Mouse (Mus musculus) hindbrain, embryonic 16.5 days (tissue): ENCODE results near the gene Il1rap. TPM values are rescaled to one million over a fixed set of nuclear protein-coding genes. Genes with fewer than 3 reads are reported as not detected.
A peak's percentile ranks its signal among the peaks of the same experiment; 100 is the strongest.

Experiments used
- ATAC-seq: fragments of 200-750 bp; cut with Nextera tagmentation; 2 replicates; pipeline ENCODE4 v1.8.0; 2017; ENCODE audit warnings: moderate TSS enrichment, moderate library complexity
- H3K27ac ChIP-seq: fragments of 300-500 bp; sonication (generic); 2 replicates; pipeline ENCODE4 v1.5.1; 2014; ENCODE audit warnings: low read depth, mild to moderate bottlenecking, control low read depth, low read length, moderate library complexity
- H3K27me3 ChIP-seq: fragments of 300-500 bp; sonication (generic); replicated peaks from 2 replicates; pipeline ENCODE4 v1.6.1; 2014; ENCODE audit warnings: low read length; ENCODE audit not compliant: control insufficient read depth, insufficient read depth
- H3K36me3 ChIP-seq: fragments of 300-500 bp; sonication (generic); 2 replicates; pipeline ENCODE4 v1.6.1; 2014; ENCODE audit warnings: mild to moderate bottlenecking, low read length, moderate library complexity, mixed read lengths; ENCODE audit not compliant: control insufficient read depth, insufficient read depth
- H3K4me1 ChIP-seq: fragments of 300-500 bp; sonication (generic); 2 replicates; pipeline ENCODE4 v1.6.1; 2014; ENCODE audit warnings: low read depth, low read length; ENCODE audit not compliant: control insufficient read depth, insufficient read depth
- H3K4me2 ChIP-seq: fragments of 300-500 bp; sonication (generic); 2 replicates; pipeline ENCODE4 v1.6.1; 2014; ENCODE audit warnings: mild to moderate bottlenecking, low read length, control low read depth, moderate library complexity
- H3K4me3 ChIP-seq: fragments of 300-500 bp; sonication (generic); 2 replicates; pipeline ENCODE4 v1.5.1; 2014; ENCODE audit warnings: mild to moderate bottlenecking, low read length, control low read depth, moderate library complexity
- H3K9ac ChIP-seq: fragments of 300-500 bp; sonication (generic); 2 replicates; pipeline ENCODE4 v1.6.1; 2014; ENCODE audit warnings: low read depth, mild to moderate bottlenecking, control low read depth, low read length, moderate library complexity
- H3K9me3 ChIP-seq: fragments of 300-500 bp; sonication (generic); 2 replicates; pipeline ENCODE4 v1.6.1; 2014; ENCODE audit warnings: mild to moderate bottlenecking, low read length, moderate library complexity; ENCODE audit not compliant: control insufficient read depth
- WGBS: fragments of 180-500 bp; shearing (Covaris S2); extraction: QIAGEN DNeasy Blood & Tissue Kit; methylation state at CpG from one replicate; pipeline ENCODE4 v1.1.7; 2014; 5-methylcytosine and 5-hydroxymethylcytosine counted together
- polyA plus RNA-seq: library from polyadenylated mRNA; unstranded; fragments of >200 nt; fragmentation: Nextera tagmentation; extraction: Ambion mirVana; gene quantifications from 2 replicates; pipeline ENCODE4 v1.2.1, GENCODE M21; 2015

Il1rap gene
- polyA plus RNA-seq, 1 experiment from 2014 or later, result 13.6 TPM

DNA sequence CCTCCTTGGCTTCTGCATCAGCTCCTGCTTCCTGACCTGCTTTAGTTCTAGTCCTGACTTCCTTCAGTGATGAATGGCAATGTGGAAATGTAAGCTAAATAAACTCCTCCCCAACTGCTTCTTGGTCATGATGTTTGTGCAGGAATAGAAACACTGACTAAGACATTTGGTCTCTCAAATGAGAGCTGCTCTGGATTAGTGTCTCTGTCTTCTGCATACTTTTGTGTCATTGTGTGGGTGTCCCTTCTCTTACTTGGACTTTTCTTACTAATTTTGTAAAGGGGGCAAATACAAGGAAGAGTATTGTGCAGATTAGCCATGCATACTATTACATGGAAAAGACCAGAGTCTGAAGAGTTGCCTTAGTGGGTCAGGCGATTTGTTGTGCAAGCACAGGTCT is 65.5 kb downstream of the Il1rap start:
- no peak overlapping the region for H3K9ac ChIP-seq
- H3K4me1 ChIP-seq, result no peaks in the 10 kb centered on the region
- H3K4me3 ChIP-seq, result no peak overlapping the region
- H3K9me3 ChIP-seq, result no peaks in the 10 kb centered on the region
- H3K36me3 ChIP-seq, result no peaks in the 10 kb centered on the region
- no peaks in the 10 kb centered on the region for H3K27me3 ChIP-seq
- ATAC-seq, result no peak
- no peak overlapping the region for H3K27ac ChIP-seq
- WGBS, result 87% methylated on average over 1 of the region's 1 CpGs
- no peak overlapping the region for H3K4me2 ChIP-seq

GRCm38 (mm10) chr16:26662722-26663436 is 81.4 kb downstream of the Il1rap start:
- no peaks in the 10 kb centered on the region for H3K27me3 ChIP-seq
- no peaks in the 10 kb centered on the region for H3K36me3 ChIP-seq
- WGBS, result 40% methylated on average over 7 of the region's 7 CpGs
- H3K4me1 ChIP-seq, result peaks cover 2% of the 10 kb centered on the region; the same call in 1 of the 2 replicates
- H3K4me3 ChIP-seq, result no peak overlapping the region
- peak; percentile 86 for ATAC-seq
- no peak overlapping the region for H3K9ac ChIP-seq
- H3K27ac ChIP-seq, result 0 out of 2 replicates have a peak overlapping the region, but pooled peaks have one; percentile 25
- H3K9me3 ChIP-seq, result no peaks in the 10 kb centered on the region
- H3K4me2 ChIP-seq, result no peak overlapping the region

- Histone ChIP-seq H3K9ac (no peak overlapping the region), H3K36me3 (no peaks in the 10 kb centered on the region), H3K27me3 (no peaks in the 10 kb centered on the region), H3K4me3 (no peak overlapping the region), H3K4me2 (no peak overlapping the region), H3K27ac (no peak overlapping the region), H3K9me3 (no peaks in the 10 kb centered on the region), H3K4me1 (peaks cover 2% of the 10 kb centered on the region; the same call in 1 of the 2 replicates)
- WGBS, result 91% methylated on average over 2 of the region's 2 CpGs
- no peak for ATAC-seq
Observed at GRCm38 (mm10) chr16:26666401-26666800, 84.9 kb downstream of the Il1rap start.

DNA sequence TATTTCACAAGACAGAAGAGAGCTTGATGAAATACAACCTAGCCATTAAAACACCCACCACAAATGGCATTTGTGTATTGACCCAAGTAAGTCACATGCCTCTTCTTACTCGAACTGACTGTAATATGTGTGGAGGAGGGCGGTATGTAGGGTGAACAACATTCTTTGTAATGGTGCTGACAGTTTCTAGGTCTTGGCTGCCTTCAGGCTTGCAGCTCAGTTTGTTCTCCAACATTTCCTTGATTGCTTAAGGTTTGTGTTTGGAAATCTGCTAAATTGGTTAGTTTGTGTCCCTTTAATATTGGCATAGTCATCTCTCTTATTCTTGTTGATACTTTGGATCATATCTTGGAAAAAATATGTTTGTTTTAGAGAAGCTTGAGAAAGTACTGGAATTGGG is 87.6 kb downstream of the Il1rap start:
- no peak overlapping the region for H3K9ac ChIP-seq
- WGBS, result 85% methylated on average over 2 of the region's 2 CpGs
- no peaks in the 10 kb centered on the region for H3K4me1 ChIP-seq
- no peak overlapping the region for H3K4me3 ChIP-seq
- no peak overlapping the region for H3K27ac ChIP-seq
- ATAC-seq, result no peak
- H3K36me3 ChIP-seq, result no peaks in the 10 kb centered on the region
- no peaks in the 10 kb centered on the region for H3K9me3 ChIP-seq
- no peaks in the 10 kb centered on the region for H3K27me3 ChIP-seq
- no peak overlapping the region for H3K4me2 ChIP-seq

DNA sequence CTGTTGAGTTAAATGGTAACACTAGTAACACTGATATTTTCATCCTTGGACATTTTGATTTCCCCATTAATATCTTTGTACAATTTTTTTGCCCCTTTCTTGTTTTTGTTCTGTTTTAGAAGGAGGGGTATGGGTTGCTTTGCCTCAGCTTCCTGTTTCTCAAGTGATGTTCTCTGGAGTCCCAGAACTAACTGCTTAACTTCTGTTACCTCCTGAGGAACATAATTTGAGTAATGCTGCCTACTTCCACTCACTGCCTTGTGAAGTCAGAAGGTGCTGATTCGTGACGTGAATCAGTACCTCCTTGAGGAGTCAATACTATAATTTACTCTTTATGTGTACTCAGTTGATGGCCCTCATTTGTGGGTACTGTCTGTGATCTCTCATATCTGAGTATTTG is 98.9 kb downstream of the Il1rap start:
- no peak for ATAC-seq
- Histone ChIP-seq H3K36me3 (no peaks in the 10 kb centered on the region), H3K9ac (no peak overlapping the region), H3K9me3 (no peaks in the 10 kb centered on the region), H3K27ac (no peak overlapping the region), H3K4me1 (no peaks in the 10 kb centered on the region), H3K4me2 (no peak overlapping the region), H3K4me3 (no peak overlapping the region), H3K27me3 (no peaks in the 10 kb centered on the region)
- 93% methylated on average over 2 of the region's 2 CpGs for WGBS

GRCm38 (mm10) chr16:26689771-26690170 is 108.3 kb downstream of the Il1rap start:
- Histone ChIP-seq H3K27me3 (no peaks in the 10 kb centered on the region), H3K9ac (no peak overlapping the region), H3K9me3 (no peaks in the 10 kb centered on the region), H3K27ac (no peak overlapping the region), H3K4me3 (no peak overlapping the region), H3K4me2 (no peak overlapping the region), H3K36me3 (no peaks in the 10 kb centered on the region), H3K4me1 (no peaks in the 10 kb centered on the region)
- 57% methylated on average over 2 of the region's 2 CpGs for WGBS
- ATAC-seq, result no peak

- 80% methylated on average over 11 of the region's 11 CpGs for WGBS
- Histone ChIP-seq H3K4me1 (no peaks in the 10 kb centered on the region), H3K27ac (no peak overlapping the region), H3K4me2 (no peak overlapping the region), H3K9ac (no peak overlapping the region), H3K36me3 (no peaks in the 10 kb centered on the region), H3K9me3 (no peaks in the 10 kb centered on the region), H3K4me3 (no peak overlapping the region), H3K27me3 (no peaks in the 10 kb centered on the region)
- ATAC-seq, result no peak
Observed at GRCm38 (mm10) chr16:26691294-26691693, 109.8 kb downstream of the Il1rap start.

DNA sequence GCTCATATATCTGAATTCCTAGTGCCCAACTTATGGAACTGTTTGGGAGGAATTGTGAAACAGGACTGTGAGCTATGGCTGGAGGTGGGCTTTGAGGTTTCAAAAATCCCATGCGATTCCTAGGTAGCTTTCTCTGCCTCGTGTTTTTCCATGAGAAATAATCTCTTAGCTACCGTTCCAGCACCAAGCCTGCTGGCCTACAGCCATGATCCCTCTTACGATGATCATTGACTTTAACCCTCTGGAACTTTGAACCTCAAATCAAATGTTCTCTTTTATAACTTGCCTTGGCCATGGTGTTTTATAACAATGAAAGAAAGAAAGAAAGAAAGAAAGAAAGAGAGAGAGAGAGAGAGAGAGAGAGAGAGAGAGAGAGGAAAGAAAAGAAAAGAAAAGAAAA is 116.6 kb downstream of the Il1rap start:
- no peaks in the 10 kb centered on the region for H3K36me3 ChIP-seq
- no peaks in the 10 kb centered on the region for H3K4me1 ChIP-seq
- ATAC-seq, result no peak
- H3K4me3 ChIP-seq, result no peak overlapping the region
- H3K27ac ChIP-seq, result no peak overlapping the region
- no peaks in the 10 kb centered on the region for H3K9me3 ChIP-seq
- no peaks in the 10 kb centered on the region for H3K27me3 ChIP-seq
- no peak overlapping the region for H3K9ac ChIP-seq
- 90% methylated on average over 4 of the region's 4 CpGs for WGBS
- H3K4me2 ChIP-seq, result no peak overlapping the region

DNA sequence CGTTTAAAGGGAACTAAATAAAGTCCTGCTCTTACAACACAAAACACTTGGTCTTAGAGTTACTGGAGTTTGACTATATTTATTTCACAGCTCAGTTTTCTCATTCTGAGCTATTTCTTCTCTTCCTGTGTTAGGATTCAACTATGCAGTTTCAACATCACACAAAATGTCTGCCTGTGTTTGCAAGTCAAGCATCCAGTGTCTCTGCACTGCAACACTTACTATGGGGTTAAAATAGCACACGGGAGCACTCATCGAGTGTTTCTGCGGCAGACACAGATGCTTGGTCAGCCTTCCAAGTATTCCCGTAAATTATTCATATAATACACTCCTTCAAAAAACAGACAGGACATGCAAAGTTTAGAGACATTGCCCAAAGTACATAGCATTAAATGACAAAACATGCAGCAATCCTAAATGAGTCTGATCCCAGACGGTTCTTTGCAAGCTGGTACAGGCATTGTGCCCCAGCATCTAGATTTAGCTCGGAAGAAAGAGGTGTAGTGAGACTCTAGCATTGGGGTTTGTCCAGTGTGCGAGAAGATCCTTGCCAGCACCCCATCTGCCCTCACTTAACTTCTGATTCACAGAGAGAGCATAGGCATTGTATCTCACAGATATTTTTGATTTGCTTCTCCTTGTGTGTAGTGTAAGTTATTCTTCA is 119.1 kb downstream of the Il1rap start:
- no peaks in the 10 kb centered on the region for H3K4me1 ChIP-seq
- WGBS, result 87% methylated on average over 8 of the region's 8 CpGs
- no peak for ATAC-seq
- no peaks in the 10 kb centered on the region for H3K27me3 ChIP-seq
- H3K9me3 ChIP-seq, result no peaks in the 10 kb centered on the region
- H3K9ac ChIP-seq, result no peak overlapping the region
- no peak overlapping the region for H3K4me3 ChIP-seq
- H3K4me2 ChIP-seq, result no peak overlapping the region
- H3K27ac ChIP-seq, result no peak overlapping the region
- H3K36me3 ChIP-seq, result no peaks in the 10 kb centered on the region
